Mouse (Mus musculus): ENCODE results near the gene Nr1i2.

DNA sequence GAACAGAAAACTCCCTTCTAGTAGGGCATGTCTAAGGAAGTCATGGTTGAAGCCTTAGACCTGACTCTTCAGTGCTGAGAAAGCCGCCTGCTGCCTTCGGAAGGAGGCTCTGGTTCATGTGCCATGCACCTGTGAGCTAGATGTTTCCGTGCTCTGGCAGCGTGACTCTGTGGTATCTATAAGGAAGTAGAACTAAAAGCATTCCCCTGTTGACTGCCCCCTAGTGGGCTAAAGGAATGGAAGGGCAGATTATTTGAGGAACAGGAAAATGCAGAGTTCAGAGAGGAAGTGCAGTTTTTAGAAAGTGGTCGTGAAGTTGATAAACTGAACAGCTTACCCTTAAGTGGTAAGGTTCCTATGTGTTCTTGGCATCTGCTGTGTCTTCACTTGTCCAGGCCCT lies 54.9 kb downstream of the Nr1i2 start:
- peak; percentile 83 for TF ChIP-seq CTCF (IDR thresholded peaks at IDR 0.05; ENCODE audit: low read depth)
- TF ChIP-seq EP300 (IDR thresholded peaks at IDR 0.05; ENCODE audit: low read depth): no peak

Measured in liver, postnatal 0 days (tissue).